Mouse (Mus musculus): ENCODE measurements around the gene Nup188.

Gene Nup188

DNA sequence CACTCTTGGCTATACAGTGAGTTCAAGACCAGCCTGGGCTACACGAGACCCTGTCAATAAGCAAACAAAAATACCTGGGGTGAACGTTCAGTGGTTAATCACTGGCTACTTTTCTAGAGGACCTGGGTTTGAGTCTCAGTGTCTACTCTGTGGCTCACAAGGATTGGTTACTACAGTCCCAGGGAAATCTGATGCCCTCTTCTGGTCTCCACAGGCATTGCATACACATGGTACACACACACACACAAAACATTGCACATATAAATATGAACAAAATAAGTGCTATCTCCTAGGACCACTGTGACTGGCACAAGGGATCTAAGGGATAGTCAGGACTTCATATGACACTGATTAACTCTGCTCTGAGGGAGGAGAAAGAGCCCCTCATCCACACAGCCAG lies 102.8 kb downstream of the Nup188 start:
- DNase-seq = no peak

DNA sequence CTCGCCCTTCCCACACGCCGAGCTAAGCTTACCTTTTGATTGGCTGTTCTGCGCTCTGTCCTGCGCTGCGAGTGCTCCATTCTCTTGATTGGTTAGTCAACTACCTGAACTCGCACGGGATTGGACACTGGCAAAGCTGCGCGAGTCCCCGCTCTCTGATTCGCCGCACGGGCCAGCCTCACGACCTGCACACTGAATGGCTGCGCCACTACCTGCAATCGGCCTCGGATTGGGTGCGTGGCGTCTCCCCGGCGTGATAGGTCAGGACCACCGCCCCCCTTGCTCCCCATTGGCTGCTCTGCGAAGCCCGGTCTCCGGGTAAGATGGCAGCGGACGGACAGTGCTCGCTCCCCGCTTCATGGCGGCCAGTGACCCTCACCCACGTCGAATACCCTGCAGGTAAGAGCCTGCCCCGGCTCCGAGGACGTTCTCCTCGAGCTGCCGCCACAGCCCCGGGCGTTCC lies 105.9 kb downstream of the Nup188 start, which contains the start of gene Dolpp1:
Dolpp1 (plus strand) TSS at position 141 of the 463 bp plus-strand sequence.
- peak; percentile 93 for DNase-seq

DNA sequence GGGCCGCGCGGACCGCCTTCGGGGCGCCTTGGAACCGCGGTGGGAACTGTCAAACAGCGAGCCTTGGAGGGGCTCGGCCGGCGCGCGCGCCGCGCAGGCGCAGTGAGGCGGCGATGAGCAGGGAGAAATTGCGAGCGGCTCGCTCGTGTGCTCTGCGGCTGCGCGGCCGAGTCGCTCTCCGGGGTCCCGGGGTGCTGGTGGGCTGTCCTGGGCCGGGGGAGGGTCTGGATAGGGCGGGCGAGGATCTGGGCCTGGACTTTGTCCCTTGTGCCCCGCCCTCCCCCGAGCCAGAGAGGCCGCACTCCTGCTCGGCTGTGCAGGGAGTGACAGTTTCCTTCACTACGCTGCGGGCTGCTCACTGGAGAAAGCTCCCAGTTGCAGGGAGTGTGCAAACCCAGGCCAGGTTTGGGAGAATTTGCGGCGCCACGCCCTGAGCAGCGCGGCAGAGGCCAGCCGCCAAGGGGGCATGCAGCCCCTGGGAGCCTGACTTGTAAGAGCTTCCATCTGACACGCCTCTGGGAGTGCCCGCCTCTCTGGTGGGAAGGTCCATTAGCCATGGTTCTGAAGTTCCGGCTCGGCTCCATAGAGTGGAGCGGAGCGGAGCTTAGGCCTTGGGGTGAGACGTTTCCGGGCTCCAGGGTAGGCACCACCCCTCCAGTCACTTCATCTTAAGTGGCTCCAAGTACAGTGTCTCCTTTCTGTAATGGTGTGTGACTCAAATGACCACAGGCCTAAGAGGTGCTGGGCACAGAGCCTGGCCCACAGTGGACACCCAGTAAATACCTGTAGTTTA lies 106.6 kb downstream of the Nup188 start:
- peak; percentile 89 for DNase-seq

DNA sequence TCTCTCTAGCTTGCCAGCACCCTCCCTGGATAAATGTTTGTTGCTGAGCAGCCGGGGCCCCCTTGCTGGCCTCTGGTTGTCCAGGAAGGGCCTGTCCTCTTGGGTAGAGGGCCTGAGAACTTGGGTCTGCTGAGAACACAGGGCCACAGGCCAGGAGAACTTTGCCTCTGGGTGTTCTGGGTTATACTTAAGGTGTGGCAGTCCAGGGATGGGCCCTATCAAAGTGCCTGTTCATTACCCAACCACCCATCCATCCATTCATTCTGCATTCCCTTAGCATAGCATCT lies 107.1 kb downstream of the Nup188 start:
- DNase-seq = no peak

All from kidney, adult 18-20 months (tissue).